ENCODE assay signal across 8 mouse cellular contexts in genomic region chr11:100969744-100970556, GRCm38 (mm10). TPM values are rescaled to one million over a fixed set of nuclear protein-coding genes. Genes with fewer than 3 reads are reported as not detected.
DNase-seq lines count a peak whose midpoint lies in the region; ATAC-seq and TF ChIP-seq lines count a peak whose summit lies in the region.

No protein-coding gene starts in this region.

- peak overlapping the region; percentile 98 for H3K4me3 ChIP-seq in gastrocnemius, adult 2 months
- H3K4me3 ChIP-seq in hindbrain, embryonic 13.5 days, result peak overlapping the region; percentile 40
- H3K4me3 ChIP-seq in liver, adult 2 months (ENCODE audit: insufficient read depth, low read depth, low read length), result peak overlapping the region; percentile 67
- peak overlapping the region; percentile 39 for H3K4me3 ChIP-seq in midbrain, embryonic 16.5 days (ENCODE audit: low read depth, low read length)

- H3K27me3 ChIP-seq in hindbrain, embryonic 13.5 days, result peaks cover 93% of the 10 kb centered on the region
- H3K27me3 ChIP-seq in liver, adult 2 months (ENCODE audit: control insufficient read depth, insufficient read depth, low read length), result no peaks in the 10 kb centered on the region
- peaks cover 66% of the 10 kb centered on the region for H3K27me3 ChIP-seq in midbrain, embryonic 16.5 days (ENCODE audit: control insufficient read depth, insufficient read depth, low read depth, low read length)

- no peak for ATAC-seq in hindbrain, embryonic 13.5 days (ENCODE audit: low FRiP score)
- no peak for ATAC-seq in midbrain, embryonic 16.5 days

- 0 out of 2 replicates have a peak, but pooled peaks have one; percentile 7 for TF ChIP-seq CTCF in gastrocnemius, adult 2 months (IDR thresholded peaks at IDR 0.05)
- TF ChIP-seq CTCF in liver, adult 2 months (IDR thresholded peaks at IDR 0.05; ENCODE audit: low read depth, low read length), result no peak

- peak; percentile 72 for DNase-seq in ES-CJ7 (ENCODE audit: low read depth, low spot score)
- DNase-seq in adrenal gland, adult 2 months, result peak; percentile 82
- peak; percentile 86 for DNase-seq in gastrocnemius, adult 2 months
- no peak for DNase-seq in liver, adult 2 months (ENCODE audit: extremely low read depth, low read depth, low spot score)
- DNase-seq in frontal cortex, postnatal 10 days (ENCODE audit: low spot score in 2 of 2), result no peak
- DNase-seq in layer of hippocampus, adult 9-10 months (ENCODE audit: low spot score), result no peak

- 2% methylated on average over 63 of the region's 65 CpGs for WGBS in hindbrain, embryonic 13.5 days
- under 1% methylated on average over 65 of the region's 65 CpGs for WGBS in liver, adult 2 months
- WGBS in midbrain, embryonic 16.5 days, result 1% methylated on average over 65 of the region's 65 CpGs

- no peaks in the 10 kb centered on the region for H3K79me2 ChIP-seq in liver, adult 2 months (ENCODE audit: control insufficient read depth, insufficient read depth, low read length)

- intact Hi-C loops in gastrocnemius, adult 2 months (cut with DNase I), result no loop called here

- H3K27ac ChIP-seq in gastrocnemius, adult 2 months, result peak overlapping the region; percentile 99
- no peak overlapping the region for H3K27ac ChIP-seq in hindbrain, embryonic 13.5 days
- no peak overlapping the region; the same call in 1 of the 2 replicates for H3K27ac ChIP-seq in liver, adult 2 months (replicated peaks; ENCODE audit: insufficient read depth, low read depth, low read length)
- peak overlapping the region; percentile 18; the same call in 1 of the 2 replicates for H3K27ac ChIP-seq in midbrain, embryonic 16.5 days (ENCODE audit: low read length)

- H3K9me3 ChIP-seq in hindbrain, embryonic 13.5 days, result no peaks in the 10 kb centered on the region
- H3K9me3 ChIP-seq in midbrain, embryonic 16.5 days (replicated peaks; ENCODE audit: control insufficient read depth, low read length, poor library complexity, severe bottlenecking), result no peaks in the 10 kb centered on the region

- peaks cover 18% of the 10 kb centered on the region for H3K4me1 ChIP-seq in hindbrain, embryonic 13.5 days (replicated peaks)
- no peaks in the 10 kb centered on the region for H3K4me1 ChIP-seq in liver, adult 2 months (ENCODE audit: control insufficient read depth, insufficient read depth, low read length)
- peaks cover 10% of the 10 kb centered on the region for H3K4me1 ChIP-seq in midbrain, embryonic 16.5 days (ENCODE audit: control insufficient read depth, insufficient read depth, low read length)

- peak overlapping the region; percentile 53 for H3K4me2 ChIP-seq in hindbrain, embryonic 13.5 days
- peak overlapping the region; percentile 54 for H3K4me2 ChIP-seq in midbrain, embryonic 16.5 days (ENCODE audit: low read length)

- H3K9ac ChIP-seq in hindbrain, embryonic 13.5 days, result peak overlapping the region; percentile 53
- peak overlapping the region; percentile 62 for H3K9ac ChIP-seq in liver, adult 2 months (ENCODE audit: low read depth, low read length)
- peak overlapping the region; percentile 55 for H3K9ac ChIP-seq in midbrain, embryonic 16.5 days (ENCODE audit: low read depth, low read length)

- no peak for TF ChIP-seq POLR2A in liver, adult 2 months (IDR thresholded peaks at IDR 0.05; ENCODE audit: extremely low read depth, insufficient read depth, low read length)

- H3K36me3 ChIP-seq in hindbrain, embryonic 13.5 days, result no peaks in the 10 kb centered on the region
- H3K36me3 ChIP-seq in liver, adult 2 months (ENCODE audit: control insufficient read depth, insufficient read depth, low read length), result no peaks in the 10 kb centered on the region
- H3K36me3 ChIP-seq in midbrain, embryonic 16.5 days (ENCODE audit: control insufficient read depth, insufficient read depth, low read length), result no peaks in the 10 kb centered on the region

RNA-seq across cellular contexts. Expression of gene Cavin1, which starts 0.7 kb away (rescaled TPM):
- total RNA-seq in adrenal gland, adult 2 months (2021), result 100 to 1,000 TPM; 236 to 425 TPM
- polyA plus RNA-seq in adrenal gland, adult 2 months (2012; rRNA removed), result 193 and 219 TPM in 2 replicates
- total RNA-seq in gastrocnemius, adult 2 months (2021), result 100 to 1,000 TPM; 133 to 149 TPM
- polyA plus RNA-seq in hindbrain, embryonic 13.5 days (2015; fragmentation: Nextera tagmentation; extraction: Ambion mirVana), result 42.0 and 43.9 TPM in 2 replicates
- total RNA-seq in liver, adult 2 months (2014; rRNA removed), result 3.8 and 4.1 TPM in 2 replicates
- polyA plus RNA-seq in liver, adult 2 months (2012; rRNA removed), result 3.9 and 4.0 TPM in 2 replicates
- polyA plus RNA-seq in midbrain, embryonic 16.5 days (2015; fragmentation: Nextera tagmentation; extraction: Ambion mirVana), result 40.0 TPM in 2 replicates

RNA-seq across cellular contexts. Expression of gene Stat3, which starts 30.6 kb away (rescaled TPM):
- total RNA-seq in adrenal gland, adult 2 months (2021), result 10 to 100 TPM; 76.6 to 79.4 TPM
- 45.4 and 54.9 TPM in 2 replicates for polyA plus RNA-seq in adrenal gland, adult 2 months (2012; rRNA removed)
- total RNA-seq in gastrocnemius, adult 2 months (2021), result 10 to 100 TPM; 40.6 to 44.2 TPM
- polyA plus RNA-seq in hindbrain, embryonic 13.5 days (2015; fragmentation: Nextera tagmentation; extraction: Ambion mirVana), result 51.5 and 53.3 TPM in 2 replicates
- total RNA-seq in liver, adult 2 months (2014; rRNA removed), result 58.5 and 76.4 TPM in 2 replicates
- polyA plus RNA-seq in liver, adult 2 months (2012; rRNA removed), result 48.7 and 60.4 TPM in 2 replicates
- polyA plus RNA-seq in midbrain, embryonic 16.5 days (2015; fragmentation: Nextera tagmentation; extraction: Ambion mirVana), result 37.3 and 39.0 TPM in 2 replicates

RNA-seq across cellular contexts. Expression of gene Atp6v0a1, which starts 39.3 kb away (rescaled TPM):
- total RNA-seq in adrenal gland, adult 2 months (2021), result 100 to 1,000 TPM; 116 to 159 TPM
- polyA plus RNA-seq in adrenal gland, adult 2 months (2012; rRNA removed), result 77.9 and 98.0 TPM in 2 replicates
- total RNA-seq in gastrocnemius, adult 2 months (2021), result 10 to 100 TPM; 59.6 to 65.2 TPM
- 108 and 110 TPM in 2 replicates for polyA plus RNA-seq in hindbrain, embryonic 13.5 days (2015; fragmentation: Nextera tagmentation; extraction: Ambion mirVana)
- total RNA-seq in liver, adult 2 months (2014; rRNA removed), result 21.5 and 26.8 TPM in 2 replicates
- polyA plus RNA-seq in liver, adult 2 months (2012; rRNA removed), result 37.7 and 39.2 TPM in 2 replicates
- 155 and 172 TPM in 2 replicates for polyA plus RNA-seq in midbrain, embryonic 16.5 days (2015; fragmentation: Nextera tagmentation; extraction: Ambion mirVana)

Comparison
In these comparisons a context has a peak if more than half of its experiments do, and no peak if none do; other contexts are left out.
1. DNase-seq: peak in ES-CJ7 (single experiment), adrenal gland, adult 2 months (single experiment) and gastrocnemius, adult 2 months (single experiment); none in liver, adult 2 months (single experiment), frontal cortex, postnatal 10 days (0 of 2) and layer of hippocampus, adult 9-10 months (single experiment).
2. H3K27ac ChIP-seq: peak in gastrocnemius, adult 2 months (single experiment) and midbrain, embryonic 16.5 days (single experiment); none in hindbrain, embryonic 13.5 days (single experiment) and liver, adult 2 months (single experiment).
3. H3K4me3 ChIP-seq: peak in every context shown above with its lines; median percentile 98 in gastrocnemius, adult 2 months; 67 in liver, adult 2 months; 40 in hindbrain, embryonic 13.5 days; 39 in midbrain, embryonic 16.5 days.
4. Peak in every context shown above with its lines, with median percentiles within 50 percentile points of each other: H3K9ac ChIP-seq.